Mouse (Mus musculus): ENCODE measurements around the gene Egr4.

Gene Egr4

GRCm38 (mm10) chr6:85477366-85477917 lies 35.9 kb downstream of the Egr4 start:
- ChIA-PET POLR2A (interaction anchor here (0.6 to 12.5 kb wide), 16 partner anchors 8 to 845 kb away, joined by 3 to 369 read pairs (median 5); partner anchors contain the start of genes Cct7 (in 4 of the 4) and Pradc1 (in 4 of the 4)), CTCF (interaction anchor here (0.6 to 4.2 kb wide), 35 partner anchors 9 to 372 kb away, joined by 3 to 46 read pairs (median 4); partner anchors contain the start of genes Cct7 (in 2 of the 4), Egr4 (in 2 of the 4), Pradc1 (in 2 of the 4) and Noto (in 1 of the 4))

- POLR2A ChIA-PET, result interaction anchor here (0.5 to 12.5 kb wide), 21 partner anchors 7 to 997 kb away, joined by 3 to 369 read pairs (median 6); partner anchors contain the start of genes Cct7 (in 4 of the 4), Pradc1 (in 4 of the 4) and Rab11fip5 (in 2 of the 4)
- CTCF ChIA-PET, result interaction anchor here (0.7 to 4.2 kb wide), 10 partner anchors 8 to 38 kb away, joined by 3 to 46 read pairs (median 3); partner anchors contain the start of genes Pradc1 (in 2 of the 4), Cct7 (in 1 of the 4) and Egr4 (in 1 of the 4)
These were observed 37.8 kb downstream of the Egr4 start for GRCm38 (mm10) chr6:85475581-85475980.

- CTCF ChIA-PET, result interaction anchor here (0.6 to 1.5 kb wide), 5 partner anchors 8 to 38 kb away, joined by 3 to 6 read pairs (median 3); no protein-coding TSS in a partner anchor
These were observed 40.8 kb downstream of the Egr4 start for GRCm38 (mm10) chr6:85472542-85472941.

GRCm38 (mm10) chr6:85471962-85472361 lies 41.4 kb downstream of the Egr4 start:
- ChIA-PET CTCF (interaction anchor here in 3 of 4 experiments (0.6 to 1.2 kb wide), 4 partner anchors 9 to 289 kb away, joined by 3 read pairs; no protein-coding TSS in a partner anchor), POLR2A (interaction anchor here (0.6 to 12.5 kb wide), 15 partner anchors 10 to 1050 kb away, joined by 3 to 369 read pairs (median 4); partner anchors contain the start of genes Pradc1 (in 4 of the 4), Cct7 (in 3 of the 4), Egr4 (in 1 of the 4) and Rab11fip5 (in 1 of the 4))

More at GRCm38 (mm10) chr6:85472542-85472941, 40.8 kb downstream of the Egr4 start:
- POLR2A ChIA-PET, result interaction anchor here in 3 of 4 experiments (1.1 to 12.5 kb wide), 13 partner anchors 11 to 209 kb away, joined by 3 to 369 read pairs (median 4); partner anchors contain the start of genes Cct7 (in 3 of the 3), Pradc1 (in 3 of the 3), Egr4 (in 1 of the 3) and Rab11fip5 (in 1 of the 3)

GRCm38 (mm10) chr6:85469660-85470430 lies 43.5 kb downstream of the Egr4 start:
- ChIA-PET CTCF (interaction anchor here in 2 of 4 experiments (1.1 to 2.2 kb wide), 3 partner anchors 8 to 41 kb away, joined by 5 to 6 read pairs (median 6); no protein-coding TSS in a partner anchor), POLR2A (interaction anchor here (0.5 to 12.5 kb wide), 25 partner anchors 7 to 853 kb away, joined by 3 to 369 read pairs (median 5); partner anchors contain the start of genes Pradc1 (in 4 of the 4), Cct7 (in 3 of the 4), Alms1 (in 1 of the 4) and Rab11fip5 (in 1 of the 4))

GRCm38 (mm10) chr6:85465381-85465780 lies 48.0 kb downstream of the Egr4 start:
- ChIA-PET POLR2A (interaction anchor here (0.6 to 7.9 kb wide), 16 partner anchors 9 to 905 kb away, joined by 3 to 219 read pairs (median 4); partner anchors contain the start of genes Pradc1 (in 4 of the 4), Cct7 (in 3 of the 4) and Alms1 (in 1 of the 4)), CTCF (interaction anchor here (0.6 to 5.5 kb wide), 25 partner anchors 8 to 122 kb away, joined by 3 to 46 read pairs (median 4); partner anchors contain the start of genes Cct7 (in 3 of the 4), Pradc1 (in 3 of the 4), Alms1 (in 1 of the 4) and Noto (in 1 of the 4))

Data from embryonic stem cell, embryonic (primary cell).